In genomic region chr5:17924085-17924518, GRCm38 (mm10) we compare ENCODE assay signal across 14 mouse cellular contexts. TPM values are rescaled to one million over a fixed set of nuclear protein-coding genes. Genes with fewer than 3 reads are reported as not detected.
DNase-seq lines count a peak whose midpoint lies in the region; ATAC-seq and TF ChIP-seq lines count a peak whose summit lies in the region.
"Had no signal": no experiment of that assay in that cellular context is flagged by ENCODE, and none has a peak within 500 bp of the region (broad histone marks: within the 10 kb centered on the region; RNA-seq: fewer than 3 reads in every experiment).

No protein-coding gene starts in this region.

- 20% methylated on average over 2 of the region's 2 CpGs for WGBS in lung, adult 2 months

- TF ChIP-seq POLR2A in lung, adult 2 months (IDR thresholded peaks at IDR 0.05; ENCODE audit: borderline replicate concordance, extremely low read depth, low read depth, low read length), result no peak

- H3K4me1 ChIP-seq in lung, adult 2 months (ENCODE audit: control insufficient read depth, insufficient read depth, low read length), result peaks cover 13% of the 10 kb centered on the region
- H3K4me1 ChIP-seq: forebrain, embryonic 15.5 days; midbrain, embryonic 12.5 days had no signal

- peak; percentile 12 for DNase-seq in adrenal gland, postnatal 14 days
- DNase-seq in adrenal gland, adult 8-10 months, result no peak
- DNase-seq in 3T3-L1 (ENCODE audit: low read depth, low spot score), result peak; percentile 15
- peak; percentile 42 for DNase-seq in heart, postnatal 4 days
- DNase-seq in lung, adult 2 months, result peak; percentile 14
- DNase-seq in left cerebral cortex, adult 11 months (ENCODE audit: low spot score), result no peak
- no peak for DNase-seq in spleen, postnatal 10 days (ENCODE audit: low spot score in 2 of 2)
- DNase-seq: left cerebral cortex, postnatal 4 days had no signal

- H3K4me3 ChIP-seq in lung, adult 2 months (replicated peaks; ENCODE audit: extremely low read depth, low read depth, low read length), result no peak overlapping the region
- H3K4me3 ChIP-seq: forebrain, embryonic 15.5 days; midbrain, embryonic 12.5 days had no signal

- ATAC-seq in erythroid progenitor cell, adult 5-6 weeks (replicated peaks; ENCODE audit: low FRiP score, poor library complexity, severe bottlenecking), result no peak
- ATAC-seq: forebrain, embryonic 15.5 days; hindbrain, embryonic 16.5 days had no signal

- no peak for TF ChIP-seq CTCF in lung, adult 2 months (IDR thresholded peaks at IDR 0.05; ENCODE audit: insufficient read depth, low read length)

RNA-seq across cellular contexts. Expression of gene Cd36, which starts 35.5 kb away (rescaled TPM):
- 980 and 1,147 TPM in 2 replicates for total RNA-seq in adrenal gland, postnatal 14 days (2021)
- total RNA-seq in adrenal gland, adult 8-10 months (2022), result 100 to 1,000 TPM; 238 to 581 (median 508) TPM
- 1,000 to 10,000 TPM; 1,072 to 1,101 TPM for total RNA-seq in heart, postnatal 4 days (2021)
- 154 and 256 TPM in 2 replicates for polyA plus RNA-seq in lung, adult 2 months (2012; rRNA removed)
- total RNA-seq in erythroid progenitor cell, adult 5-6 weeks (2015; ENCODE audit: low replicate concordance), result 136 and 145 TPM in 2 replicates
- 172 and 232 TPM in 2 replicates for total RNA-seq in erythroid progenitor cell, adult 5-6 weeks (2017; ENCODE audit: low replicate concordance)

RNA-seq across cellular contexts. Expression of gene Gnat3, which starts 38.2 kb away (rescaled TPM):
- 0.26 TPM in 1 of 2 replicates, not detected in the other for total RNA-seq in adrenal gland, postnatal 14 days (2021)
- total RNA-seq in adrenal gland, adult 8-10 months (2022), result not detected
- total RNA-seq in heart, postnatal 4 days (2021), result not detected
- not detected in 2 replicates for polyA plus RNA-seq in lung, adult 2 months (2012; rRNA removed)
- total RNA-seq in erythroid progenitor cell, adult 5-6 weeks (2015; ENCODE audit: low replicate concordance), result not detected in 2 replicates
- not detected in 2 replicates for total RNA-seq in erythroid progenitor cell, adult 5-6 weeks (2017; ENCODE audit: low replicate concordance)
- total RNA-seq: left cerebral cortex, postnatal 4 days; neutrophil, adult 5-6 weeks had no signal
- polyA plus RNA-seq: cortical plate, adult 2 months; forebrain, embryonic 15.5 days; hindbrain, embryonic 16.5 days had no signal

Comparison
In these comparisons a context has a peak if more than half of its experiments do, and no peak if none do; other contexts are left out.
1. DNase-seq: peak in adrenal gland, postnatal 14 days (single experiment), 3T3-L1 (single experiment), heart, postnatal 4 days (single experiment) and lung, adult 2 months (single experiment); none in adrenal gland, adult 8-10 months (single experiment), left cerebral cortex, adult 11 months (single experiment) and spleen, postnatal 10 days (0 of 2).